22 mouse cellular contexts compared by ENCODE assay signal in the genomic region with DNA sequence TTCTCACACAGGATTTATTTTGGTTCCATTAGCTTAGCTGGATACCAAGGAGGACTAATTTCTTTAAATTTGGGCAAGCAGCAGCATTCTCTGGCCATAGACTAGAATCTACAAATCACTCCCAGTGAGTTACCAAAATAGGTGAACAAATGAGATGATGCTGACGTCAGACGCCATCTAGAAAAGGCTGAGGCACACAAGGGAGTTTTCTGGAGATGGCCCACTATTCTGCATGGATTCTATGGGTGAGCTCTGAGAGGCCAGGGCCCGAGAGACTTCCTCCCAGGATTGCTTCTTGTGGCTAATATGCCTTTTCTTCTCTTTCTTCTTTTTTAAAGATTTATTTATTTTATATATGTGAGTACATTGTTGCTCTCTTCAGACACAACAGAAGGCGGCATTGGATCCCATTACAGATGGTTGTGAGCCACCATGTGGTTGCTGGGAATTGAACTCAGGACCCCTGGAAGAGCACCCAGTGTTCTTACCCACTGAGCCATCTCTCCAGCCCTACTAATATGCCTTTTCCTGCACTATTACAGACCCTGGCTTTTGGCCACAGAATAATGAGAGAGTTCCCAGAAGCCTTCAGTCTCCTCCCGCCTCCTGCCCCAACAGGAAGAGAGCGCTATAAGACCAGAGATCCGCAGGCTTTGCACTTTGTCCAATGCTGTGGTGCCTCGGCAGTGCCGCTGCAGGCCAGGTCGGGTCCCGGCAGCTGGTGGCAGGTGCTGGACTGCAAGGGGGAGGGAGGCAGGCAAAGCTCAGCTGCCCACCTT.
"Had no signal": no experiment of that assay in that cellular context is flagged by ENCODE, and none has a peak within 500 bp of the region (broad histone marks: within the 10 kb centered on the region; RNA-seq: fewer than 3 reads in every experiment).

No protein-coding gene starts in this region.

- H3K9ac ChIP-seq: heart, embryonic 12.5 days; hindbrain, embryonic 13.5 days; hindbrain, embryonic 15.5 days; kidney, embryonic 15.5 days; limb, embryonic 12.5 days; liver, embryonic 13.5 days had no signal

- H3K4me1 ChIP-seq: heart, embryonic 10.5 days; heart, embryonic 12.5 days; hindbrain, embryonic 13.5 days; hindbrain, embryonic 15.5 days; kidney, embryonic 15.5 days; limb, embryonic 10.5 days; limb, embryonic 12.5 days; liver, embryonic 13.5 days had no signal

- H3K4me2 ChIP-seq: heart, embryonic 12.5 days; hindbrain, embryonic 13.5 days; hindbrain, embryonic 15.5 days; kidney, embryonic 15.5 days; limb, embryonic 12.5 days; liver, embryonic 11.5 days; liver, embryonic 13.5 days had no signal

- H3K4me3 ChIP-seq: gastrocnemius, adult 2 months; heart, embryonic 10.5 days; heart, embryonic 12.5 days; hindbrain, embryonic 13.5 days; hindbrain, embryonic 15.5 days; kidney, embryonic 15.5 days; limb, embryonic 10.5 days; limb, embryonic 12.5 days; liver, embryonic 13.5 days had no signal

- H3K27ac ChIP-seq: gastrocnemius, adult 2 months; heart, embryonic 10.5 days; hindbrain, embryonic 13.5 days; hindbrain, embryonic 15.5 days; hindbrain, postnatal 0 days; kidney, embryonic 15.5 days; kidney, postnatal 0 days; limb, embryonic 10.5 days; limb, embryonic 12.5 days; liver, embryonic 13.5 days had no signal

- ATAC-seq: hindbrain, postnatal 0 days had no signal

- H3K9me3 ChIP-seq: heart, embryonic 10.5 days; heart, embryonic 12.5 days; hindbrain, embryonic 13.5 days; hindbrain, embryonic 15.5 days; kidney, embryonic 15.5 days; limb, embryonic 10.5 days; limb, embryonic 12.5 days; liver, embryonic 13.5 days had no signal

- DNase-seq: gastrocnemius, adult 2 months; gastrocnemius, postnatal 10 days; gastrocnemius, postnatal 36 days; heart, adult 18-20 months; heart, postnatal 14 days; heart, postnatal 36 days; kidney, adult 9 months; kidney, postnatal 14 days; layer of hippocampus, adult 9-11 months; layer of hippocampus, postnatal 36 days; liver; liver, embryonic 13.5 days had no signal

- H3K27me3 ChIP-seq: heart, embryonic 12.5 days; hindbrain, embryonic 13.5 days; hindbrain, embryonic 15.5 days; kidney, embryonic 15.5 days; limb, embryonic 12.5 days; liver, embryonic 13.5 days had no signal
